Mouse (Mus musculus): ENCODE results near the gene Mki67.
"Not testable (repeated sequence)": the region's sequence is repeated elsewhere in the genome, so short reads cannot be mapped to it uniquely, and the experiment has no call there.

Mki67 gene

GRCm38 (mm10) chr7:135716445-135716877 is 300 bp upstream of the Mki67 start:
- peak; percentile 94 for DNase-seq (ENCODE audit: low spot score)

GRCm38 (mm10) chr7:135715166-135715565 is 995 bp downstream of the Mki67 start:
- DNase-seq (ENCODE audit: low spot score): no peak

GRCm38 (mm10) chr7:135713326-135713725 is 2.8 kb downstream of the Mki67 start:
- no peak for DNase-seq (ENCODE audit: low spot score)

- DNase-seq (ENCODE audit: low spot score): no peak
Observed at GRCm38 (mm10) chr7:135712534-135712933, 3.6 kb downstream of the Mki67 start.

GRCm38 (mm10) chr7:135710702-135711101 is 5.5 kb downstream of the Mki67 start:
- DNase-seq (ENCODE audit: low spot score): no peak

- DNase-seq (ENCODE audit: low spot score): no peak
Observed at GRCm38 (mm10) chr7:135705753-135706152, 10.4 kb downstream of the Mki67 start.

GRCm38 (mm10) chr7:135705083-135705482 is 11.1 kb downstream of the Mki67 start:
- DNase-seq (ENCODE audit: low spot score): no peak

- DNase-seq (ENCODE audit: low spot score): no peak
Observed at GRCm38 (mm10) chr7:135704251-135704650, 11.9 kb downstream of the Mki67 start.

- no peak for DNase-seq (ENCODE audit: low spot score)
Observed at GRCm38 (mm10) chr7:135703600-135704148, 12.5 kb downstream of the Mki67 start.

- not testable (repeated sequence) for DNase-seq (ENCODE audit: low spot score)
Observed at GRCm38 (mm10) chr7:135699351-135699750, 16.8 kb downstream of the Mki67 start.

GRCm38 (mm10) chr7:135698362-135698761 is 17.8 kb downstream of the Mki67 start:
- no peak for DNase-seq (ENCODE audit: low spot score)

GRCm38 (mm10) chr7:135697021-135697740 is 19.0 kb downstream of the Mki67 start:
- not testable (repeated sequence) for DNase-seq (ENCODE audit: low spot score)

- no peak for DNase-seq (ENCODE audit: low spot score)
Observed at GRCm38 (mm10) chr7:135696127-135696526, 20.0 kb downstream of the Mki67 start.

GRCm38 (mm10) chr7:135694796-135695195 is 21.4 kb downstream of the Mki67 start:
- no peak for DNase-seq (ENCODE audit: low spot score)

GRCm38 (mm10) chr7:135694130-135694529 is 22.0 kb downstream of the Mki67 start:
- no peak for DNase-seq (ENCODE audit: low spot score)

GRCm38 (mm10) chr7:135691941-135692340 is 24.2 kb downstream of the Mki67 start:
- DNase-seq (ENCODE audit: low spot score): no peak

GRCm38 (mm10) chr7:135689396-135689795 is 26.8 kb downstream of the Mki67 start:
- no peak for DNase-seq (ENCODE audit: low spot score)

- DNase-seq (ENCODE audit: low spot score): no peak
Observed at GRCm38 (mm10) chr7:135684938-135685337, 31.2 kb downstream of the Mki67 start.

GRCm38 (mm10) chr7:135684098-135684497 is 32.1 kb downstream of the Mki67 start:
- DNase-seq (ENCODE audit: low spot score): not testable (repeated sequence)

GRCm38 (mm10) chr7:135680334-135680733 is 35.8 kb downstream of the Mki67 start:
- peak; percentile 65 for DNase-seq (ENCODE audit: low spot score)

- no peak for DNase-seq (ENCODE audit: low spot score)
Observed at GRCm38 (mm10) chr7:135676722-135677121, 39.4 kb downstream of the Mki67 start.

GRCm38 (mm10) chr7:135673576-135673975 is 42.6 kb downstream of the Mki67 start:
- DNase-seq (ENCODE audit: low spot score): no peak

GRCm38 (mm10) chr7:135668852-135669739 is 47.1 kb downstream of the Mki67 start:
- peak; percentile 64 for DNase-seq (ENCODE audit: low spot score)
